Mouse (Mus musculus) cerebellum, postnatal 14 days (tissue): ENCODE measurements around the gene Fry.
A peak's percentile ranks its signal among the peaks of the same experiment; 100 is the strongest.

Source experiments
- DNase-seq, 2 experiments: peaks; one replicate each; pipeline ENCODE4 v3.0.0; 2021; ENCODE audit warnings: mixed read lengths in 2 of 2

The Fry gene

DNA sequence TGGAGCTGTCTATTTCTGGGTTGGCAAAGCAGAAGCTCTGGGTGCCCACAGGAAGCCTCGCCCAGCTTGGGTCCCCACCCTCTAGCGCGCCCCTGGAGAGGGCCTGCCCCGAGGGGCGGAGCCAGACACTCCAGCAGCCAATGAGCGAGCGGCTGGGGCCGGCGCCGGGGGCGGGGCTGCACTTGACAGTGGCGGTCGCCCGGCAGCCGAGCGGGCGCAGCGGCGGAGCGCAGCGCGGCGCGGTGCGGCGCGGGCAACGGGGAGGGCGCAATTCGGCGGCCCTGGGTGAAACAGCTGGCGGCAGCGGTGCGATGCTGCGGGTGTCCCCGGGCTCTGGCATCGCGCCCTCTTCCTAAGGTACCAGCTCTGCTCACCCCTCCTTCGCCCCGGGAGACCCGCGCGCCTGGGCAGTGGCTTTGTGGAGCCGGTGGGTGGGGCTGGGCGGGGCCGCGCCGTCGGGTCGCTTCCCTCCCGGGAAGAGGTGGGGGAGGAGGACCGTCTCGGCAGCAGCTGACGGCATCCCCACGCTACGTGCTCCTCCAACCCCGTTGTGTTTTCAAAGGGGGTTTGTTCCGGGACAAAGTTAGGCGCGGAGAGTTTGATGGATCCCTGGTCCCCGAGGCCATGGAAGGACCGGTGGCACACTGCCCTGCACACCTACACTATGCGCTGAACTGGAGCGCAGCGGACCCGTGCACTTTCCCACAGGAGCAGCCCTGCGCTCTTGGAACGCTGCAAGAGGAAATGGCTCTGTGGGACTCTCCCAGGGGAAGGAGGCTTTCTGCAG is at the start of gene Fry:
Gene Fry (plus strand): TSS at position 191 of the 787 bp plus-strand sequence.
- DNase-seq = peak; percentile 93 to 95

DNA sequence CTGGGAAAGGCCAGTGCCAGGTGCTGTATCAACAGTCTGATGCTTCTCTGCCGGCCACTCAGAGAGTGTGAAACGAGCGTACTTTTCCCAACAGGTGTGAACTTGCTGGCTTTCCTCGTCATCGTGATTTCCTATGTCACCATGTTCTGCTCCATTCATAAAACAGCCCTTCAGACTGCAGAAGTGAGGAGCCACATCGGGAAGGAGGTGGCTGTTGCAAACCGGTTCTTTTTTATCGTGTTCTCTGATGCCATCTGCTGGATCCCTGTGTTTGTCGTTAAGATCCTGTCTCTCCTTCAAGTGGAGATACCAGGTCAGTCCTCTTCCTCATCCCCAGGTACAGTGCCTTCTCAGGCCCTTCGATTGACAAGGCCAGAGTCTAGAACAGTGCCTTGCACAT is 48.4 kb upstream of the Fry start:
- DNase-seq = peak; percentile 47 to 53

DNA sequence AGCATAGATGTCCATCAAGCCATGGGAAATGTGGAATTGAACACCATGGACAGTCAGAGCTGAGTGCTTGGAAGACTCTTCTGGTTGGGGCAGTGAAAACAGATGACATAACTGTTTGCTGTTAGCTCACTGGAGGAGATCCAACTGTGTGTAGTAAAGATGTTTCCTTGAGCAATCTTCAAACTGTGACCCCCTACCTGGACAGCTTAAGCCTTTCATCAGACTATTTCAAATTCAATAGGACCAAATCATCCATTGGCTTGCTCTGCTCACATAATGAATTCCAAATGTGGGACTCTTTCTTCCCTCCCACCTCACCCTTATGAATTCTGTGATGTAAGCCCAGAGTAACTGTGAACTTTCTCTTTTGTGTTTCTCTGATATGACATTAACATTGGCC is 46.7 kb upstream of the Fry start:
- DNase-seq = no peak

DNA sequence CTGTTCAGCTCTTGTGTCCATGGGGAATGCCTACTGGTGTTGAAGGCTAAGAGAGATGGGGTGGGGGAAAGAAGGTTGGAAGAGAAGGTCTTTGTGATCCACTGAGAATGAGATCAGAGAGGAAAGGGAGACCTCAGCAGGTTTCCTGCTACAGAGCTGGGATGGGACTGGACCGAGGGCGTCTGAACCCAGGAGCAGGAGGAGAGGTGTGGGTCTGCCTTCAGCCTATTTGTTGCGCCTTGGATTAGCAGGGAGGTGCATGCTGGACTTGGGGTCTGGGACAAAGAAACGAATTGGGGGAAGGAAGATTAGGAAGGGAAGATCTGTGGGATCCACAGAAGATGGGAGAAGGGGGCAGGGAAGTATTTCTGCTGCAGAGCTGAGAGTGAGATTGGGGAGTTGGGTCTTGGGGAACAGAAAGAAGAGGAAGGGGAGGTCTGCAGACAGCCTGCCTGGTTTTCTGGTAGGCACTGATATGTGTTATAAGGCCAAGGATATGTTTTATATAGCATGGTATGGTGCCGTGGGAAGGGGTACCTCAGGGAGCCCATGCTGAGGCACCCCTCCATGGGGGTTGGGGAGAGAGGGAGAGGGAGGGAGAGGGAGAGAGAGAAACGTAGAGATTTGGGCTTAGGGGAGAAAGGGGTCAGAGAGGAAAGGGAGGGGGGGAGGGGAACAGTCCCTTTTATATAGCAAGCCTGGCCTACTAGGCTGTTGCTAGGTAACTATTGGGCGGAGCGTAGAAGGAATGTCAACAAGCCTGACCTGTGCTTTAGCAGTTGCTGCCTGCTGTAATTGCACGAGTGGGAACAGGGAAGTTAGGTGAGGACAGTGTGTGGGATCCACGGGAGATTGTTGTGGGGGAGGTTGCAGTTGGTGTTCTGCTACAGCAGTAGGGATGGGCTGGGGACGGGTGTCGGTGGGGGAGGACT is 38.3 kb upstream of the Fry start:
- no peak for DNase-seq

DNA sequence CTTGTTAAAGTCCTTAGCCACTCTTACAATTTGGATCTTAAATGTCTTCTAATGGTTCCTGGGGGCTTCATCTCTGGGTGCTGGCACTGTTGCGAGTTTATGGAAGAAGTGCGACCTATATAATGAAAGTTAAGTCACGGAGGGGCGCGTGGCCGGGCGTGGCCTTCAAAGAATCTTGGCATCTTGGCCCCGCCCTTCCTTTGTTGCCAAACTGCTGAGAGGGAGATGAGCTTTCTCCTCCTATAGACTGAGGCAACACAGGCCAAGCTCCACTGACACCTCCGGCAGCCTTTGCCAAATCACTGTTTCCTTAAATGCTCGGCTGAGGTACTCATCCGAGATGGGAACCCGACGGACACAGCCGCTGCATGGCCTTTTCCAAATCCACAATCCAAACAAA is 35.7 kb upstream of the Fry start:
- DNase-seq = no peak

DNA sequence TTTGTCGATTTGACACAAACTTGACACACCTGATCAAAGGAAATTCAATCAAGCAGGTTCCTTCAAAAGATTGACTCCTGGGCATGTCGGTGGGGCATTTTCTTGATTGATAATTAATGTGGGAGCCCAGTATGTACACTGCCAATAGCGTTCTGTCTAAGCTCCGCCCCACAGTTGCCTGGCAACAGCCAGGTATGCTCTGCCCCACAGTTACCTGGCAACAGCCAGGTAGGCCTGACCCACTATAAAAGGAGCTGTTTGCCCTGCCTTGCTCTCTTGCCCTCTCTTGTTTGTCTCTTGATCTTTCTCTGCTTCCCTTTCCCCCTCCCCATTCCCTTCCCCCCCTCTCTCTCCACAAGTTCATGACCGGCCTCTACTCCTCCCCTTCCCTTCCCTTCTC is 35.3 kb upstream of the Fry start:
- DNase-seq = no peak

DNA sequence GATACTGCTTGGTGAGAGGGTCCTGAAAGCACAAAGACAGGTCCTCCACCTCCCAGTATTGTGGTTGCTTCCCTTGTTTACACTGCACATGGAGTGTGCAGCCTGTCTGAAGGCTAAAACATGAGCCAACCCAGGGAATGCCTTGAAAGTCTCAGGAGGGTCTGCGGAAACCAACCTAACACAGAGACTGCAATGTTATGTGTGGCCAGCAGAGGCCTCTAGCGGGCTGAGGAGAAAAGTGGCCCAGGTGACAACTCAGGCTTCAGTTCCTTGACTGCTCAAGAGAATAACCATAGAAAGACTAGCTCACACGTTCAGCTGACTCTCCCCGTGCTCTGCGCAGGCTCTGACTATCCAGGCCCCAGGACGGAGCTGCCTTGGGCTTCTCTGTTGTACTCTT is 20.8 kb upstream of the Fry start:
- peak; percentile 81 to 83 for DNase-seq

DNA sequence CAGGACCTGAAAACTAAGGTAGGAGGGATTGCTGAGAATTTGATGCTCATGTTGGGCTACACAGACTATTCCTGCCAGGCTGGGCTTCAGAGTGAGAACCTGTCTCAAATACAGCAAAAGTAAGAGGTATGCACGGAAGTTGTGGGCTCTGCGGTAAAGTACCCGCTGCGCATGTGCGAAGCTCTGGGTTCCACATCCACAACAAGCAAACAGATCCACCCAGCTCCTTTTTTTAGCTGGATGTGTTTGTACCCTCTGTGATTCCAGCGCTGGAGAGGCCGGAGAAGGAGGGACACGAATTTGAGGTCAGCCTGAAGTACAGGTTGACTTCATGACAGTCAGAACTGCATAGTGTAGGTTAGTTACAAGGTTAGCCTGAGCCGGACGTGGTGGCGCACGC is 19.7 kb upstream of the Fry start:
- no peak for DNase-seq

DNA sequence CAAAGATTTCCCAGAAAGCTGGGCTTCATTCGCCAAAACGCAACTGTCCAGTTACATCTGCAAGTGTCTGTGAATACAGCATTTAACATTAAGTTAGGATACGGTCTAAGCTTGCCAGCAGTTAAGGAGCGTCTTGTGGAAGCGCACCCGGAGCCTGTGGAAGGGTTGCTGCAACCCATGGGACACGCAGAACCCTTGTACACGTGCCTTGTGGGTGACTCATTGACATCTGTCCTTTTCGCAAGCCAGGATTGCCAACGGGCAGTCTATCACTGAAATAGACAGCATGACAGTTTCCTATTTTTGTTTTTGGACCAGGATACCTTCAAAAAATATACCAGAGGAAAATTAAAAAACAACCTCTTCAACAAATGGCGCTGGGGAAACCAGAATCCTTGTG is 16.7 kb upstream of the Fry start:
- DNase-seq = no peak

DNA sequence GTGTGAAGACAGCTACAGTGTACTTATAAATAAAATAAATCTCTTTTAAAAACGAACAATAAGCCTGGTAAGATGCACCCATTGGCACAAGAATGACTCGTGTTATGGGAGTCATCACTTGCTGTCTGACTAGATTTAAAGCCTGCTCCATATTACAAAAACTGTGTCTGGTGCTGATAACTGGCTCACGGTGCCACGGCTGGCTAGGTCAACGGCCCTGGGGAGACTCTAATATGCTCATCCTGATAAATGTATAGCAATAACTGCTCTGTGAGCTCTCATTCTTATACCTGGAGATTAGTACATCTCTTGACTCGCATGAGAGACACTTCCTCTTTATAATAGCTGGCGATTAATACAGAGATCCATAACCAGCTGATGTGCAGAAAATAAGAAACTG is 12.1 kb upstream of the Fry start:
- DNase-seq = no peak

DNA sequence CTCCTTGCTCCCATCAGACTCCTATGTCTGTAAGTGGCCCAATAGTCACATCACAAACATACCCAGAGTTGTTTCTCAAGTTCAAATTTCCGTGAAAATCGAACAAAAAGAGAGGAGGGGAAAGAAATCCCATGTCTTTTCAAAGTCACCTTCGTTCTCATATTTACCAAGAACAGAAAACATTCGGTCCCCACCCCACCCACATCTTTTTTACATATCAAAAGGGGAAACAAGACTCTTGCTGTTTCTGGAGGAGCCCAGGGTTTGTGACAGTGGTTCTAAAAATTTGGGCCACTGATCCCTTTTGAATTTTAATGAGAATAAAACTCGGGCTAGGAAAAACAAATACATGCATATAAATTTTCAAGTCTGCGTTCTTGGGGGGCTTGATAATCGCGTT is 7.2 kb upstream of the Fry start:
- DNase-seq = no peak

DNA sequence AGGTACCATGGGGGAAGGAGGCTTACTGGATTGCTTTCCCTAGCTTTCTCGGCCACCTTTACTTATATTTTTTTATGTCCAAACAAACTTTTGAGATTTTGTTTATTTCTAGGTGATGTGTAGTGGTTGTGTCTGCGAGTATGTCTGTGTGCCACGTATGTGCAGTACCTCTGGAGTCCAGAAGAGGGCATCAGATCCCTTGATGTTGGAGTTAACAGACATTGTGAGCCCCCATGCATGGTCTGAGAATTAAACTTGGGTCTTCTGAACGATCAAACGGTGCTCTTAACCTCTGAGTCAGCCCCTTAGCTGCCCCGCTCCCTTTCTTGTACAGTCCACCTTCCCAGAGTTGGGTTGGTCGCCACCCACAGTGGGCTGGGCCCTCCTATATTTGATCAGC is 4.4 kb upstream of the Fry start:
- peak; percentile 52 to 80 for DNase-seq

DNA sequence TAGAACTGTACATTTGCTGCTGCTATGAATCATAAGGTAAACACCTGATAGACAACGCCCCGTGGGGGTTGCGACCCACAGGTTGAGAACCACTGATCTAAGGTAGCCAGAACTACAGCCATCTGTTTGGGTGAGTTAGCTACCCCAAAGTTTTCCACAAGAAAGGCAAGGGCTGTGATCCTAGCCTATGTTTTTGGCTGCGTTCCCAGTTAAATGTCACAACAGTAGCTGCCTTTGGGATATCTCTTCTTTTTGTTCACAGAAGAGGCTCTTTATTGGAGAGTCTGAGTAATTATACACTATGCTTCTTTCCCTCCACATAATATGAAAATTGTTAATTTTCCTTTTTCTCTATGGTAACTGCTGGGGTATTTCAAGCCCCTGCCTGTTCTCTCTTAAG is 3.7 kb upstream of the Fry start:
- DNase-seq = no peak

DNA sequence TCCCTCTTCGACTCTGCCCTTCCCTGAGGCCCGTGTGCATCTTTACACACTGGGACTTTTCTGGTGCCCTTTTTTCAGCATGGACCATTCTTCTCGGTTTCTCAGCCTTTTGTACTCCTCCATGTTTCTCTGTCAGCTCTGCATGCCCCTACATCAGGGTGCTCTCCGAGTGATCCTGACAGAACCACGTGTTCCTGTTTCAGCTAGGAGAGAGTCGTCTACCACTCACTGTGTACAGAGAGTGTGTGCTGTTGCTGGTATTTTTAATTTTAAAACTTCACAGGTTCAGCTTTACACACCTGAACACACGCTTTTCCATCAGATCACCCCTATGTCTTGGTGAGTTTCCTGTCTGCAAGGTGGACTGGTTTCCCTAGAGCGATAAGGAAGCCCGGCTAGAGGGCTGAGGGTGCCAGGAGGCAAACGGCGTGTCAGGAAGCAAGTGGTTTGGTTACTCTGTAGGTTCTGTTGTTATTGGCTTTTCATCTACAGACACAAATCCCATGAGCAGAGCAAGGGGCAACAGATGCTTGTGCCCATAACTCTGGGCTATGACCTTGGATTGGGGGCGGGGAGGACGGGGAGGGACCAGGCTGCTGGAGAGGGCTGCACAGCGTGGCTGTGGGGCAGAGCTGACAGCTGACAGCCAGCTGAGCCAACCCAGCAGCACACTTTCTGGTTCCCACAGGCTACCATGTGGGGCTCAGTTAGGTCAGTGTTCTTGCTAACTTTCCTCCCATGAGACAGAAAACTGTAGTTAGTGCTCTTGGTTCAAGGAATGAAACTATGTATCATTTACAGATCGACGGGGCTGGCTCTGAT is 3.0 kb upstream of the Fry start:
- peak in 1 of 2 experiments; percentile 46 for DNase-seq

DNA sequence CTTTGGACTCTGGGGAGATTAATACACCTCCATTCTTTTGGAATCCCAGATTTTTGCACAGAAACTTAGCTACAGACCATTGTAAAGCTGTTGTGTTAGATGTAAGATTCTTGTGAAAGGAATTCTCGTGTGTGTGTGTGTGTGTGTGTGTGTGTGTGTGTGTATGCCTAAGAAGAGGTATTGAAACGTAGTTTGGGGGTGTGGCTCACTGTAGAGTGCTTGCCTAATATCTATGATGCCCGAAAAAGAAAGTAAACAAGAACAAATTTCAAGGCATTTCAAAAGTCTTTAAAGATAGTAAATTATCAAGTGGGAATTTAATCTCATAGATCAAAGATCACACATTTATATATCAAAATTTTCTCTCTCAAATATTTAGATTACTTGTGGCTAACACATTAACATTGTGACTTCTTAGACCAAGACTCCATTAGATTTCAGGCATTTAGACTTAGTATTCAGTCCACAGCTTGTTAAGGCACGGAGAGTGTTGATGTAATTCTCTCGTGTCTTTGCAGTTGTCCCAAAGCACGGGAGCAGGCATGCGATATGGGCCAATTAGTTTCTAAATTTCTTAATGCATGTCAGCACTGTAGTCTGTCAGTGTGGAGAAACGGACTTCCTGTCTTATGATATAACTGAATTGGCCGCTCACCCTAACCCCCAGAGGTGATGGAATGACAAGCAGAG is 2.1 kb upstream of the Fry start:
- no peak for DNase-seq

DNA sequence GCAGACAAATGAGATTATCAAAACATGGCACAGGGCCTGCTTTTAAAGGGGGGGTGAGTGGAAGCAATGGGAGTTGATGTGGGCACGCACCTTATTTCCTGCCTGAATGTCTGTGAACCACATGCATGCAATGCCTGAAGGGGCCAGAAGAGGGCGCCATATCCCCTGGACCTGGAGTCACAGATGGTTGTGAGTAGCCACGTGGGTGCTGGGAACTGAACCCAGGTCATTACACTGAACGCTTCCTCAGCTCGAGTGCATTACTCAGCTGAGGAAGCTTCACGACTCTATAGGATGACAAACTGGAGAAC is 1.6 kb upstream of the Fry start:
- peak; percentile 32 to 68 for DNase-seq

DNA sequence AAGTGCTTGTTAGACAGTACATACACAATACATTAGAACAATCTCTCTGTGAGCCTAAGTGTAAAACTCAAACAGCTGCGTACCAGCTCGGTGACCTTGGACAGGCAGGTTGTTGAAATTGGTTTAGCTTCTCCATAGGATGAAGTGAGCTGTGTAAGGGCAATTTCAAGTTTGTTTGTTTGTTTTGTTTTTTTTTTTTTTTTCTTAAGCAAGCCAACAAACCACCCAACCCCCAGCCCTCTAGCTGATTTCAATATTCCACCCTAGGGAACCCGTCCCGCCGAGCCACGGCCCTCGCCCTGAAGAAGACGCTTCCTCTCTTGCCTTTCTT is 356 bp upstream of the Fry start:
- DNase-seq = no peak

DNA sequence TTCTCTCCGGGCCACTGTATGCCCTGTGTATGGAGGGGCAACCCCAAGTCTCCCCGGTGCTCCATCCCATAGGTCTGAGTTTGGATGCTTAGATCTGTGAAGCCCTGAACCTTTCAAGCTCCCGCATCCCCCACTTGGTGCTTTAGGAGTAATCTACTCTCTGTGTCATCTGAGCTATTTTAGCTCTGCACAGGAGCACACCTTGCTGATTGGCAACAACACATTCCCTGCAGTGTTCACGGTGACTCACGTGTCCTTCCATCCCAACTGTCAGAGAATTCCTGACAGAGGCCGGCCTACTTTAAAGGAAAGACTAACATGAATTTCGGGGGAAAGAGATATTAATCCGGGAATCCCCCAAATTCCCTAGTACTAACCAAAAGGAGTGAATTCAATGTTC is 2.2 kb downstream of the Fry start:
- peak; percentile 65 to 73 for DNase-seq

DNA sequence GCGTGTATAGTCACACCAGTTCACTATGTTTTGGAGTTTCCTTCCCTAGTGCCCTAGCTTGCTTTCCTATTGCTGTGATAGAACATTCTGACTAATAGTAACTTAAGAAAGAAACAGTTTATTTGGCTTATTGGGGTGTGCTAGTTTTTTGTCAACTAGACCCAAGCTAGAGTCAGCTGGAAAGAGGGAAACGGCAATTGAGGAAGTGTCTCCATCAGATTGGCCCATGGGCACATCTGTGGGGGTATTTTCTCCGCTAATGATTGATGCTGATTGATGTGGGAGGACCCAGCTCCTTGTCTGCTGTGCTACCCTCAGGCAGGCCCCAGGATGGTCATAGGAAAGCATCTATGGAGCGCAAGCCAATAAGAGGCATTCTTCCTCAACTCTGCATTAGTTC is 3.6 kb downstream of the Fry start:
- DNase-seq = no peak

DNA sequence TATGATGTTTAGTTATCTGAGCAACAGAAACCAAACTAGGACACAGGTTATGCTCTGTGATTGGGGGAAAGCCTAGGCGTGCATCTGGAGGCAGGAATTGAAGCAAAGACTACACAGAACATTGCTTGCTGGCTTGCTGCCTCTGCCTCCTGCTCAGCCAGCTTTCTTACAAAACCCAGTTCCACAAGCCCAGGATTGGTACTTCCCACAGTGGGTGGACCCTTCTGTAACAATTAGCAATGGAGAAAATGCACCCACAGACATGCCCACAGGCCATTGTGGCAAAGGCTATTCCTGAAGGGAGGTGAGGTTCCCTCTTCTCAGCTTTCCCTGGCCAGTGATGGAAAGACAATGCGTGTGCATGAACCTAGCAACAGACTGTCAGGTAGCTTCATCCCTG is 4.1 kb downstream of the Fry start:
- peak; percentile 59 to 67 for DNase-seq

DNA sequence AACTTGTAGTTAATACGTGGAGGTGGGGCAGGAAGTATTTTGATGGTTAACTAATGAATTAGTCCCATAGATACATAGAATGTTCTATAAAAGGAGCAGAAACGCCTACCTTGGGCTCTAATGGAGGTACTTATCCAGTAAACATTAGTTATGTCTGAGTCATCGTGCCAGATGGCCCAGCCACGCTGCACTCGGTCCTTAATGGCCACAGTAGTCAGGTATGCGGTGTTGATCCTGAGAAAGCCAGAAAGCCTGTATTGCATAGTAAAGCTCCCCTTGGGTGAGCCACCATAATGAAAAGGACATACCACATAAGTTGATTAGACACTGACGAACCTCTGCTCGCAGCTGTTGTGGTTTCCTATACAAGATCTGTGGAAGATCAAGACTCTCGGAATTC is 7.5 kb downstream of the Fry start:
- no peak for DNase-seq

DNA sequence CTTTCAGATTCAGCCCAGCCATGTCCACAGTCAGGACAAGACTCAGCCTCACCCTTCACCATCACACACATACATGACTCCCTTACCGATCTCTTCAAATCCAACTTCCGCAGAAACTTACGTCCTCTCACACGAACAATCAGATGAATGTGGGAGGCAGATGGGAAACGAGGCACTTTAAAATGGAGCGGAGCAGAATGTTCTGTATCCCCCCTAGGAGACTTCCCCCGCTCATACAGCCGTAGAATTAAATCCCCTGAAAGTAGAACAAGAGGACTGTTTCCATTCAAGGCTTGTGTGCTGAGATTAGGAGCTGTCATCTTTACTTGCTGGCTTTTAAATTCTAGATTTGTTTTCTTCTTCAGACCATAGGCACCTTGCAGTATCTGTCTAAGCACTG is 10.0 kb downstream of the Fry start:
- DNase-seq = no peak

DNA sequence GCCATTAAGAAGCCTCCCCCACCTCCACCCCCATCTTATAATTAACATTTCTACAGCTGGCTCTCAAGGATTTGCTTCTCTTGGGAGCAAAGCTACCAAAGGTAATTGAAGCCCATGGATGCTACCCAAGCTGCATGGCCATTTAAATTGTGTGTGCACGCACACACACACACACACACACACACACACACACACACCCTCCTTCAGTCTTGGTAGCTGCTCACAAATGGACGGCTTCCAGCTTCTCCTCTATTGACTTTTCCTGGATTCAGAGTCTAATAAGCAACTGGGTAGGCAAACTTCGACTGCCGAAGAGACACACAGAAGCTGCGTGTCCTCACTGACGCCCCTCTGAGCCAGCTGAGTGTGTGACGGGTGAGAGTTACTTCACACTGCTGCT is 11.7 kb downstream of the Fry start:
- no peak for DNase-seq
